Mouse (Mus musculus): Measurements from ENCODE around the gene Trpm2. TPM values are rescaled to one million over a fixed set of nuclear protein-coding genes. Genes with fewer than 3 reads are reported as not detected.

The Trpm2 gene
- total RNA-seq, 2 experiments from 2014 or later: 4.1 to 4.3 TPM

Other genes starting within 250 kb of the Trpm2 start
- gene Krtap12-1, start 250.0 kb downstream of the Trpm2 start, total RNA-seq (2021): not detected
- not detected for gene Gm10100, start 244.1 kb downstream of the Trpm2 start, total RNA-seq (2021)
- not detected for gene Gm18596, start 227.9 kb downstream of the Trpm2 start, total RNA-seq (2021)
- not detected for gene Gm9736, start 219.2 kb downstream of the Trpm2 start, total RNA-seq (2021)
- not detected for gene Gm3233, start 210.9 kb downstream of the Trpm2 start, total RNA-seq (2021)
- gene Gm3238, start 199.2 kb downstream of the Trpm2 start, total RNA-seq (2021): not detected
- gene Gm7138, start 193.6 kb downstream of the Trpm2 start, total RNA-seq (2021): not detected
- not detected for gene Gm3250, start 188.0 kb downstream of the Trpm2 start, total RNA-seq (2021)
- gene Gm7137, start 182.4 kb downstream of the Trpm2 start, total RNA-seq (2021): not detected
- not detected for gene Gm9639, start 175.5 kb downstream of the Trpm2 start, total RNA-seq (2021)
- not detected for gene Gm19668, start 171.4 kb downstream of the Trpm2 start, total RNA-seq (2021)
- not detected for gene Gm9507, start 158.7 kb downstream of the Trpm2 start, total RNA-seq (2021)
- not detected for gene Gm2696, start 155.9 kb downstream of the Trpm2 start, total RNA-seq (2021)
- not detected for gene Krtap10-4, start 143.5 kb downstream of the Trpm2 start, total RNA-seq (2021)
- gene Krtap10-10, start 134.6 kb downstream of the Trpm2 start, total RNA-seq (2021): not detected
- not detected for gene Gm36176, start 123.8 kb downstream of the Trpm2 start, total RNA-seq (2021)
- not detected for gene Gm10318, start 117.7 kb downstream of the Trpm2 start, total RNA-seq (2021)
- not detected for gene Gm3285, start 108.6 kb downstream of the Trpm2 start, total RNA-seq (2021)
- 10 to 100 TPM in 1 of 2 experiments, 1 to 10 TPM in 1; 9.8 to 14.6 TPM for gene Lrrc3, start 68.0 kb downstream of the Trpm2 start, total RNA-seq (2021)
- gene 1810043G02Rik, start 8.0 kb upstream of the Trpm2 start, total RNA-seq (2021): 10 to 100 TPM; 21.3 to 25.1 TPM
- gene Pfkl, start 39.5 kb upstream of the Trpm2 start, total RNA-seq (2021): 10 to 100 TPM; 85.6 to 87.2 TPM
- 1 to 10 TPM; 2.9 to 3.2 TPM for gene Dnmt3l, start 71.4 kb upstream of the Trpm2 start, total RNA-seq (2021)
- not detected for gene Aire, start 73.0 kb upstream of the Trpm2 start, total RNA-seq (2021)
- gene Icosl, start 98.7 kb upstream of the Trpm2 start, total RNA-seq (2021): 10 to 100 TPM; 15.4 to 19.4 TPM
- 100 to 1,000 TPM; 150 to 164 TPM for gene D10Jhu81e, start 199.2 kb upstream of the Trpm2 start, total RNA-seq (2021)
- 10 to 100 TPM; 17.8 to 18.5 TPM for gene Pwp2, start 214.6 kb upstream of the Trpm2 start, total RNA-seq (2021)

All from adrenal gland, postnatal 4 days (tissue).